Mouse (Mus musculus) frontal cortex, postnatal 10 days (tissue): ENCODE data around the gene Hnrnpa1.
"Not testable (repeated sequence)": the region's sequence is repeated elsewhere in the genome, so short reads cannot be mapped to it uniquely, and the experiment has no call there.

Source experiments
- DNase-seq, 2 experiments: peaks; one replicate each; pipeline ENCODE4 v3.0.0; 2022; ENCODE audit warnings: low spot score in 2 of 2, mixed read lengths in 1 of 2

Hnrnpa1 gene

DNA sequence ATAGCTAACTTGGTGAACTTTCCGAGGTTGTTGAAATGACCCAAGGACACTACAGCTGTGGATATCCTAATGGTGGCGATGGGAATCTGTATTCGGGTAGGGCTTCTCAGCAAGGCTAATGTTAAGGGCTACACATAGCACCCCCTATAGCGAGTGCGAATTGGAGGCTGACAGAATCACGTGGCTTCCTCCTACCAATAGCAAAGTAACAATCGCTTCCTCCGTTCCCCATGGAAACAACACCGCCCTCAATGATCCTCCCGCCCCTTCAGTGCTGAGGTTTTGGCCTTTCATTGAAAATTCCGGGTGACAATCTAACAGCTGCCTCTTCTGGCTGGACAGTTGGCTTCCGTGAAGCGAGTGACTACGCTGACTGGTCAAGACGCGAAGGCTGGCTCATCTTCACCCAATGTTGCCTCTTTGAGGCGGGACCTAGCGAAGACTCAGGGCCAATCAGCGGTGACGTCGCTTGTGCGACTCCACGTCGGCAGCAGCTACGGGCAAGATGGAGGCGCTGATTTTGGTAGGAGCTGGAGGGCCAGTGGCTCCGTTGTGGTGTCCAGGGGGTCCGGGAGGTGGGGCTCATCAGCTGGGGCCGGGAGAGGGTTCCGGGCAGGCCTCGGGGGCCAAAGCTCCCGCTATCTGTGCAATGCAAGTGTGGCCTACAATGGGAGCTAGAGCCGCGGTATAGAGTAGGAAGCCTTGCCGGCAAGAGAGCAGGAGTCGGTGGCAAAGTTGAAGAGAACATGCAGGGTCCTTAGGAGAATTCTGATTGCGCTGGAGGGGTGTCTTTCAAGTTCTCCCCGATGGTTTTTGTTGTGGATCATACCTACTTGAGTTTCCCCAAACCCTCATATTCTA lies 32.4 kb downstream of the Hnrnpa1 start, which contains the start of gene Copz1:
TSS of gene Copz1 (plus strand) at position 296 of the 861 bp plus-strand sequence.
- DNase-seq = peak; percentile 96 to 98

- not testable (repeated sequence) for DNase-seq
These were observed 35.7 kb downstream of the Hnrnpa1 start for GRCm38 (mm10) chr15:103275943-103276342.

DNA sequence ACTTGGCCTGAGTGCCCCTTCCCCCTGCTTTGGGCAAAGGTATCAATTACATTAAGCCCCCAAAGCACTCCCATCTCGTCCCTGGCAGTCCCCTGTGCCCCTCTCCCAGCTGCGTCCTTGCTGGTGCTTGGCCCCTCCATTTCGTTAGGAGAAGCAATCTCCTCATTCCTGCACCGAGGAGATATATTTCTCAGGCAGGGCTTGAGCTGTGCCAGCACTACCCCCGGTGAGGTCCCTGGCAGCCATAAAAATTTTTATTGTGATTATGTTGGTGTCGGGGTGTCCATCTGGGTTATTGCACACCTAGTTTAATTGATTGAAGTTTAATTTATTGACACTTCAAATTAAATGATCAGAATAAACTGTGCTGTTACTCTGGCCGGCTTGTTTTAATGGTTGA lies 37.7 kb downstream of the Hnrnpa1 start:
- DNase-seq = no peak

- DNase-seq = no peak
These were observed 39.5 kb downstream of the Hnrnpa1 start for GRCm38 (mm10) chr15:103279750-103280149.

GRCm38 (mm10) chr15:103280817-103281464 lies 40.7 kb downstream of the Hnrnpa1 start:
- no peak for DNase-seq

- no peak for DNase-seq
These were observed 41.4 kb downstream of the Hnrnpa1 start for GRCm38 (mm10) chr15:103281465-103282205.

DNA sequence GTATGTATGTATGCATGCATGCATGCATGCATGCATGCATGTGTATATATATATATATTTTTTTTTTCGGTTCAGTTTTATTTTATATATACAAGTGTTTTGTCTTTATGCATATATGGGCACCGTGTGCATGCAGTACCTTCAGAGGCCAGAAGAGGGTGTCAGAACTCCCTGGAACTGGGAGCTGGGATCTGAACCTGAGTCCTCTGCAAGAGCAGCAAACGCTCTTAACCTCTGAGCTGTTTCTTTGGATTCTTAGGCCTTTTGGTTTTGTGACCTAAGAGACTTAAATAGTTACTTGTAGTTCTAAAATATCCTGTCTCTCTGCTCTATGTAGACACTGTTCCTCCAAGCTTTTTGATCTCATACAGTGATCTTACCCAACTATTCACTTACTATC lies 43.8 kb downstream of the Hnrnpa1 start:
- DNase-seq = no peak

DNA sequence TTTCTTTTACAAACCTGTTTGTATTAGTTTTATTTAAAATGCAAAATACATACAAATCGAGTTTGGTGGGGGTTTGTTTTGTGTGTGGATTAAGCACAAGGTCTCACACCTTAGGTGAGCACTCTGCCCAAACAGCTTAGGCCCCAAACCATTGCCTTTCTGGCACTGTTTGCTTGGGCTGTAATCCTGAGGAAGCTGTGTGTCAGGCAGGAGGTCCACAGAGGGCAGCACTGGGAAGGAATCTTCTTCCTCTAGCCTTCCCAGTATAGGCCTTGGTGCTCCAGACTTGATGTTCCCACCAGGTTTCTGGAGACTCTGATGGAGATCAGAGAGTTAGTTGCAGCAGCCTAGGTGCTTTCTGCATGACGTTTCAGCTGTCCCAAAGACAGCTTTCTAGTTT lies 44.4 kb downstream of the Hnrnpa1 start:
- no peak for DNase-seq

DNA sequence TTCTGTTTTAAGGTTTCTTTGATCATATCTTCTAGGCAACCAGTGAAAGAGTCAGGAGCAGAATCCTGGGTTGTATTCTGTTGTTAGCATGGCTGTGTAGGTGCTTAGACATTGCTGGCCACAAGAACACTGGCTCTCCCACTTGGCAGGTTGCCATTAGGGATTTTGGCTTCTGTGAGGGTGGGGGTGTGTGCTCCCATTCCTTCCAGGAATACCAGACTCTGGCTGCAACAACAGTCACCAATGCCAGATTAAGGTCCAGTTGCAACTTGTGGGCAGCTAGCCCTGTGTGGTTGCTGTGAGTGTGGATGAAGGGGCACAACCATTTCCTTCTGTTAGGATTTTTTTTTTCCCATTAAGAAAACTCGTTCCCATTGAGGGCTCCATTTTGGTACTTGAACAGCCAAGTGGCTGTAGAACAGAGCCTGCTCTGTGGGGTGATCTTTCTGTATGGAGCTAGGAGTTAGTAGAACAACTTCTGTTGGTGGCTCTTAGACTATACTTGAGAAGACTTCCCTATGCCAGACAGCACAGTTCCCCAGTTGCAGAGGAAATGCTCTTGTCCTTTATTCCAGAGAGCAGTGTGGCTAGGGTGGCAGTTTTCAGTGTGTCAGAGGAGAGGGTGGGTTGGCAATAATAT lies 45.7 kb downstream of the Hnrnpa1 start:
- no peak for DNase-seq

GRCm38 (mm10) chr15:103289600-103289999 lies 49.4 kb downstream of the Hnrnpa1 start:
- DNase-seq = no peak

GRCm38 (mm10) chr15:103290417-103290816 lies 50.2 kb downstream of the Hnrnpa1 start:
- DNase-seq = no peak

DNA sequence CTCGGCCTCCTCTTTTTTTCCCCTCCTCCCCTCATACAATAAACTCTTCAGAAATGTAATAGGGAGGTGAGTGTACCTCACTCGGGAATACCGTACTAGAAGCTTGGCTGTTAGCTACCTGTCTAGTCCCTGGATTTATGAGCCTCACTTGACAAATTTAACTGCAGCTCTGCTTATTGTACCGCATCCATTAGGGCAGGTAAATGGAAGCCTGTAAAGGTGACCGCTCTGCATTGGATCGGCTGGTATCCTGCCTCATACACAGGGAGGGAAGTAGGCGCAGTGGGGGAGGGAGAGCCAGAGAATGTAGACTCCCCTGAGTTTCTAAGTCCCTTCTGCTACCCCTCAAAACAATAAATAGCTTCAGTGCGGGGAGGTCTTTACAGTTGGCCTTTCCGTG lies 50.6 kb downstream of the Hnrnpa1 start:
- no peak for DNase-seq

- DNase-seq = no peak
These were observed 52.6 kb downstream of the Hnrnpa1 start for GRCm38 (mm10) chr15:103292673-103293345.

- DNase-seq = no peak
These were observed 53.1 kb downstream of the Hnrnpa1 start for GRCm38 (mm10) chr15:103293375-103293774.

DNA sequence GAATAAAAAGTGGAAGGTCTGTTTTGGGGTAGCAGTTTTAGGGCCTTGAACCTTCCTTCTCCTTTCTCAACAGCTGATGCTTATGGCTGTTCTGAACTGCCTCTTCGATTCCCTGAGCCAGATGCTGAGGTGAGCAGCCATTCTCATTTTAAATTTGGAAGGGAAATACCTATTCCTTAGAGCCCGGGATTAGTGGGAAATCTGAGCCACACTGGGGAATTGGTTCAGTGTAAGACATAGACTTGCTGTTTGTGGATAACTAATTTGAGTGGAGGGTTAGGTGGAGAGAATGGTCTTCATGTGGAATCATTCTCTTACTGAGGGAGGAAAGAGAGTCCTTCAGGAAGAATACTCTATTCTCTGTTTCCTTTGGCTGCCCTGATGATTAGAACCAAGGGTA lies 54.4 kb downstream of the Hnrnpa1 start:
- no peak for DNase-seq

DNA sequence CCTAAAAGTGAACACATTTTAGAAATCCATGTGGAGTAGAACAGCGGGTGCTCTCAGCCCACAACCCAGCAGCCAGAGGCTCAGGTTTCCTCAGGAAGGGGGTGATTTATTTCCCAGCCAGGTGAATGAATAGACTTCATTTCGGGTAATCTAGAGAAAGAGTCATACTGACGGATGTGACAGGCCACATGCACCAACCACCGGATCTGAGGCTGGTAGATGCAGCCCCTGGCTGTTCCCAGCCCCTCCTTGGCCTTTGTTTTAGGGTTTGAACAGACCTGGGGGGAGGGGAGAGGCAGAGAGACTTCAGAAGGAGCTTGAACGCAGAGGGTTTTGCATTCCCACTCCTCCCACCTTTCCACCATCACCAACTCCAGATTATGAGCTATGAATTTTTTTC lies 55.6 kb downstream of the Hnrnpa1 start:
- no peak for DNase-seq
